Mouse (Mus musculus) C2C12 (cell line): ENCODE data around the gene Lrrd1.

ENCODE experiments used
- CEBPB ChIP-seq: IDR thresholded peaks from one replicate; pipeline ENCODE4 v1.6.1; 2011; ENCODE audit warnings: low read depth, mild to moderate bottlenecking, control low read depth, moderate library complexity
- CTCF ChIP-seq: IDR thresholded peaks from one replicate; pipeline ENCODE4 v1.5.1; 2011; ENCODE audit not compliant: control insufficient read depth, insufficient read depth, insufficient read length

DNA sequence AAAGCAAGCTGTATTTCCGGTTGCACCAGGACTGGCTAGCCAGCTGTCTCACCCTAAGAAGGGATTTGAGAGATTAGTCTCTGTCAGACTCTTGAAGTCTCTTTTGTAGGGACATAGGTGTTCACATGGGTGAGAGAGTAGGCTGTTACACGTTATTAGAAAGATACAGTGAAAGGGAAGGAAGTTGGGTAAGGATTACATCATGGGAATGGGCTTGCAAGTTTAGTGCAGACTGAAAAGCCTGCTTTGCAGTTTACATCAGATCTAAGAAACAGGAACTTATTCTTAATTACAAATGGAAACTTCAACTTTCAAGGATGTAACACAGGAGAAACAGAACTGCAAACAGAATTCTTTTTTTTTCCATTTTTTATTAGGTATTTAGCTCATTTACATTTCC lies 60.5 kb downstream of the Lrrd1 start:
- TF ChIP-seq CTCF (no peak), CEBPB (no peak)
